Mouse (Mus musculus) left cerebral cortex, postnatal 4 days (tissue): ENCODE results near the gene Gm20388. TPM values are rescaled to one million over a fixed set of nuclear protein-coding genes. Genes with fewer than 3 reads are reported as not detected.

ENCODE experiments used
- DNase-seq: peaks from one replicate; pipeline ENCODE4 v3.0.0-alpha.2; 2022
- intact Hi-C: fragments of 180-260 bp; cut with DNase I; formaldehyde crosslinking; loops from one replicate; pipeline ENCODE4 v1.15.1; 2025
- total RNA-seq, 2 experiments: library from RNA; stranded (reverse); gene quantifications; 2 replicates each; pipeline ENCODE4 v1.2.3; 2021

The Gm20388 gene
- total RNA-seq, 2 experiments from 2014 or later: 6.5 to 12.8 TPM

- intact Hi-C loops: no loop called here
Observed at GRCm38 (mm10) chr8:120150028-120150427, 239.4 kb downstream of the Gm20388 start.

GRCm38 (mm10) chr8:120151151-120151550, 240.5 kb downstream of the Gm20388 start:
- intact Hi-C loops: no loop called here
- DNase-seq: peak; percentile 89

More at GRCm38 (mm10) chr8:120150028-120150427, 239.4 kb downstream of the Gm20388 start:
- no peak for DNase-seq

GRCm38 (mm10) chr8:120152636-120153035, 242.0 kb downstream of the Gm20388 start:
- DNase-seq: peak; percentile 77
- intact Hi-C loops: no loop called here

- peak; percentile 68 for DNase-seq
- intact Hi-C loops: no loop called here
Observed at GRCm38 (mm10) chr8:120160366-120160765, 249.7 kb downstream of the Gm20388 start.

GRCm38 (mm10) chr8:120161658-120162403, 251.2 kb downstream of the Gm20388 start:
- DNase-seq: no peak
- intact Hi-C loops: no loop called here

- intact Hi-C loops: no loop called here
- no peak for DNase-seq
Observed at GRCm38 (mm10) chr8:120162404-120162752, 251.7 kb downstream of the Gm20388 start.

- DNase-seq: no peak
- intact Hi-C loops: no loop called here
Observed at GRCm38 (mm10) chr8:120163376-120163775, 252.7 kb downstream of the Gm20388 start.

GRCm38 (mm10) chr8:120164026-120164425, 253.4 kb downstream of the Gm20388 start:
- no peak for DNase-seq
- intact Hi-C loops: no loop called here

- peak; percentile 51 for DNase-seq
- intact Hi-C loops: no loop called here
Observed at GRCm38 (mm10) chr8:120167136-120167535, 256.5 kb downstream of the Gm20388 start.

GRCm38 (mm10) chr8:120167821-120168220, 257.2 kb downstream of the Gm20388 start:
- intact Hi-C loops: no loop called here
- DNase-seq: peak; percentile 64

- intact Hi-C loops: no loop called here
- no peak for DNase-seq
Observed at GRCm38 (mm10) chr8:120169119-120169518, 258.5 kb downstream of the Gm20388 start.

GRCm38 (mm10) chr8:120173195-120173594, 262.6 kb downstream of the Gm20388 start:
- DNase-seq: no peak
- intact Hi-C loops: no loop called here

- intact Hi-C loops: loop anchor here (5.0 kb wide), 1 partner anchor 423 kb away; no protein-coding TSS in a partner anchor
- DNase-seq: no peak
Observed at GRCm38 (mm10) chr8:120174606-120175005, 264.0 kb downstream of the Gm20388 start.

- intact Hi-C loops: loop anchor here (5.0 kb wide), 1 partner anchor 421 kb away; no protein-coding TSS in a partner anchor
- DNase-seq: no peak
Observed at GRCm38 (mm10) chr8:120176605-120177004, 266.0 kb downstream of the Gm20388 start.

GRCm38 (mm10) chr8:120177318-120178123, 266.9 kb downstream of the Gm20388 start, which contains the start of gene Fam92b:
Gene Fam92b, minus strand, starts transcription at chr8:120177466.
- intact Hi-C loops: loop anchor here (5.0 kb wide), 1 partner anchor 420 kb away; no protein-coding TSS in a partner anchor
- peak; percentile 87 for DNase-seq

- DNase-seq: no peak
- intact Hi-C loops: loop anchor here (5.0 kb wide), 1 partner anchor 419 kb away; no protein-coding TSS in a partner anchor
Observed at GRCm38 (mm10) chr8:120178124-120178514, 267.5 kb downstream of the Gm20388 start.

GRCm38 (mm10) chr8:120179027-120179431, 268.4 kb downstream of the Gm20388 start:
- DNase-seq: peak; percentile 93
- intact Hi-C loops: loop anchor here (5.0 kb wide), 1 partner anchor 418 kb away; no protein-coding TSS in a partner anchor

- intact Hi-C loops: no loop called here
- DNase-seq: no peak
Observed at GRCm38 (mm10) chr8:120180445-120180970, 269.9 kb downstream of the Gm20388 start.

GRCm38 (mm10) chr8:120181274-120181673, 270.6 kb downstream of the Gm20388 start:
- intact Hi-C loops: no loop called here
- no peak for DNase-seq

- intact Hi-C loops: no loop called here
Observed at GRCm38 (mm10) chr8:120181861-120182414, 271.3 kb downstream of the Gm20388 start.

GRCm38 (mm10) chr8:120184366-120184765, 273.7 kb downstream of the Gm20388 start:
- no peak for DNase-seq

More at GRCm38 (mm10) chr8:120181861-120182414, 271.3 kb downstream of the Gm20388 start:
- no peak for DNase-seq

More at GRCm38 (mm10) chr8:120184366-120184765, 273.7 kb downstream of the Gm20388 start:
- intact Hi-C loops: no loop called here
